Mouse (Mus musculus): ENCODE measurements around the gene Ppp1r27.
A peak's percentile ranks its signal among the peaks of the same experiment; 100 is the strongest.
"Not testable (repeated sequence)": the region's sequence is repeated elsewhere in the genome, so short reads cannot be mapped to it uniquely, and the experiment has no call there.

Gene Ppp1r27

GRCm38 (mm10) chr11:120575046-120575445 is 24.1 kb upstream of the Ppp1r27 start:
- no peak for DNase-seq

GRCm38 (mm10) chr11:120574278-120574600 is 23.3 kb upstream of the Ppp1r27 start:
- DNase-seq: no peak

- DNase-seq: no peak
Measured at GRCm38 (mm10) chr11:120573585-120574277, 22.8 kb upstream of the Ppp1r27 start.

GRCm38 (mm10) chr11:120572752-120573584 is 22.0 kb upstream of the Ppp1r27 start, which contains the start of gene P4hb:
Gene P4hb, minus strand, starts transcription at chr11:120573253.
- peak; percentile 100 for DNase-seq

- no peak for DNase-seq
Measured at GRCm38 (mm10) chr11:120572417-120572751, 21.5 kb upstream of the Ppp1r27 start.

GRCm38 (mm10) chr11:120571754-120572416 is 21.0 kb upstream of the Ppp1r27 start:
- DNase-seq: no peak

- DNase-seq: no peak
Measured at GRCm38 (mm10) chr11:120571122-120571521, 20.2 kb upstream of the Ppp1r27 start.

GRCm38 (mm10) chr11:120568324-120568723 is 17.4 kb upstream of the Ppp1r27 start:
- DNase-seq: no peak

- no peak for DNase-seq
Measured at GRCm38 (mm10) chr11:120565114-120565513, 14.2 kb upstream of the Ppp1r27 start.

GRCm38 (mm10) chr11:120562949-120563348 is 12.0 kb upstream of the Ppp1r27 start:
- DNase-seq: no peak

GRCm38 (mm10) chr11:120560952-120561728 is 10.2 kb upstream of the Ppp1r27 start:
- DNase-seq: no peak

- not testable (repeated sequence) for DNase-seq
Measured at GRCm38 (mm10) chr11:120558843-120559242, 7.9 kb upstream of the Ppp1r27 start.

- DNase-seq: no peak
Measured at GRCm38 (mm10) chr11:120555260-120555659, 4.3 kb upstream of the Ppp1r27 start.

GRCm38 (mm10) chr11:120554834-120555233 is 3.9 kb upstream of the Ppp1r27 start:
- DNase-seq: no peak

GRCm38 (mm10) chr11:120552736-120553135 is 1.8 kb upstream of the Ppp1r27 start:
- no peak for DNase-seq

- DNase-seq: no peak
Measured at GRCm38 (mm10) chr11:120549986-120550809, 734 bp downstream of the Ppp1r27 start.

- peak; percentile 93 for DNase-seq
Measured at GRCm38 (mm10) chr11:120549168-120549945, 1.6 kb downstream of the Ppp1r27 start, which contains the start of gene Mcrip1. Gene Mcrip1, minus strand, starts transcription at chr11:120549727.

GRCm38 (mm10) chr11:120548786-120549167 is 2.2 kb downstream of the Ppp1r27 start:
- no peak for DNase-seq

- DNase-seq: no peak
Measured at GRCm38 (mm10) chr11:120548214-120548613, 2.7 kb downstream of the Ppp1r27 start.

GRCm38 (mm10) chr11:120547469-120547868 is 3.5 kb downstream of the Ppp1r27 start:
- DNase-seq: no peak

- DNase-seq: peak in 1 of 2 experiments; percentile 54
Measured at GRCm38 (mm10) chr11:120545964-120546363, 5.0 kb downstream of the Ppp1r27 start.

All from kidney, adult 8-10 months (tissue).